Mouse (Mus musculus) kidney, postnatal 0 days (tissue): ENCODE measurements around the gene Cldn6. TPM values are rescaled to one million over a fixed set of nuclear protein-coding genes. Genes with fewer than 3 reads are reported as not detected.

ENCODE experiments used
- ATAC-seq: fragments of 200-750 bp; cut with Nextera tagmentation; replicated peaks from 2 replicates; pipeline ENCODE4 v1.8.0; 2017; ENCODE audit warnings: low read depth, moderate number of reproducible peaks, moderate TSS enrichment, moderate library complexity; ENCODE audit not compliant: low FRiP score
- DNase-seq: peaks from one replicate; pipeline ENCODE4 v3.0.0-alpha.2; 2016; ENCODE audit warnings: low spot score
- H3K27ac ChIP-seq: fragments of 300-500 bp; sonication (generic); 2 replicates; pipeline ENCODE4 v1.5.1; 2014; ENCODE audit warnings: mild to moderate bottlenecking
- H3K27me3 ChIP-seq: fragments of 300-500 bp; sonication (generic); 2 replicates; pipeline ENCODE4 v1.6.1; 2014; ENCODE audit warnings: low read length, mixed read lengths; ENCODE audit not compliant: insufficient read depth
- H3K36me3 ChIP-seq: fragments of 300-500 bp; sonication (generic); 2 replicates; pipeline ENCODE4 v1.6.1; 2014; ENCODE audit warnings: low read length, mixed read lengths; ENCODE audit not compliant: insufficient read depth
- H3K4me1 ChIP-seq: fragments of 300-500 bp; sonication (generic); replicated peaks from 2 replicates; pipeline ENCODE4 v1.6.1; 2014; ENCODE audit warnings: antibody characterized with exemption, low read length, mixed read lengths; ENCODE audit not compliant: insufficient read depth
- H3K4me2 ChIP-seq: fragments of 300-500 bp; sonication (generic); 2 replicates; pipeline ENCODE4 v1.6.1; 2014; ENCODE audit warnings: mild to moderate bottlenecking, low read length, moderate library complexity, mixed read lengths
- H3K4me3 ChIP-seq: fragments of 300-500 bp; sonication (generic); replicated peaks from 2 replicates; pipeline ENCODE4 v1.5.1; 2014; ENCODE audit warnings: low read depth, low read length
- H3K9ac ChIP-seq: fragments of 300-500 bp; sonication (generic); 2 replicates; pipeline ENCODE4 v1.6.1; 2014; ENCODE audit warnings: low read depth, low read length
- H3K9me3 ChIP-seq: fragments of 300-500 bp; sonication (generic); replicated peaks from 2 replicates; pipeline ENCODE4 v1.6.1; 2016; ENCODE audit warnings: low read length, inconsistent platforms, mixed read lengths
- CTCF ChIP-seq: IDR thresholded peaks from 2 replicates; pipeline ENCODE4 v1.5.1; 2016; ENCODE audit warnings: antibody characterized with exemption, low read depth, mild to moderate bottlenecking, moderate library complexity
- WGBS: fragments of 180-500 bp; shearing (Covaris S2); extraction: QIAGEN DNeasy Blood & Tissue Kit; methylation state at CpG from one replicate; pipeline ENCODE4 v1.1.7; 2014; 5-methylcytosine and 5-hydroxymethylcytosine counted together
- polyA plus RNA-seq: library from polyadenylated mRNA; unstranded; fragments of >200 nt; fragmentation: Nextera tagmentation; extraction: Ambion mirVana; gene quantifications from 2 replicates; pipeline ENCODE4 v1.2.1, GENCODE M21; 2015

The Cldn6 gene
- polyA plus RNA-seq, 1 experiment from 2014 or later: 131 TPM

- Histone ChIP-seq H3K4me2 (no peak overlapping the region), H3K27ac (no peak overlapping the region), H3K9me3 (no peaks in the 10 kb centered on the region), H3K9ac (no peak overlapping the region), H3K4me3 (no peak overlapping the region), H3K27me3 (peaks cover 17% of the 10 kb centered on the region), H3K36me3 (peaks cover 20% of the 10 kb centered on the region; the same call in 1 of the 2 replicates), H3K4me1 (peaks cover 6% of the 10 kb centered on the region; the same call in 1 of the 2 replicates)
- ATAC-seq (no peak; the same call in 1 of the 2 replicates), DNase-seq (peak; percentile 75)
- TF ChIP-seq CTCF: peak; percentile 83
- 13% methylated on average over 5 of the region's 5 CpGs for WGBS
Measured at GRCm38 (mm10) chr17:23664556-23665021, 14.5 kb upstream of the Cldn6 start.

- Histone ChIP-seq H3K27me3 (peaks cover 10% of the 10 kb centered on the region), H3K36me3 (peaks cover 27% of the 10 kb centered on the region; the same call in 1 of the 2 replicates), H3K27ac (no peak overlapping the region), H3K9me3 (no peaks in the 10 kb centered on the region), H3K4me1 (peaks cover 5% of the 10 kb centered on the region; the same call in 1 of the 2 replicates), H3K4me3 (no peak overlapping the region), H3K9ac (no peak overlapping the region), H3K4me2 (no peak overlapping the region)
- no peak for TF ChIP-seq CTCF
- WGBS: 84% methylated on average over 14 of the region's 14 CpGs
- no peak for ATAC-seq
- DNase-seq: no peak
Measured at GRCm38 (mm10) chr17:23665511-23665910, 13.5 kb upstream of the Cldn6 start.

- Histone ChIP-seq H3K4me2 (no peak overlapping the region), H3K9ac (no peak overlapping the region), H3K36me3 (peaks cover 27% of the 10 kb centered on the region; the same call in 1 of the 2 replicates), H3K27me3 (no peaks in the 10 kb centered on the region), H3K9me3 (no peaks in the 10 kb centered on the region), H3K4me1 (peaks cover 13% of the 10 kb centered on the region), H3K27ac (no peak overlapping the region), H3K4me3 (no peak overlapping the region)
- 86% methylated on average over 7 of the region's 7 CpGs for WGBS
- ATAC-seq (no peak), DNase-seq (no peak)
- TF ChIP-seq CTCF: no peak
Measured at GRCm38 (mm10) chr17:23670516-23671074, 8.5 kb upstream of the Cldn6 start.

- no peaks in the 10 kb centered on the region for H3K9me3 ChIP-seq
Measured at GRCm38 (mm10) chr17:23671519-23671918, 7.5 kb upstream of the Cldn6 start.

GRCm38 (mm10) chr17:23672761-23673160, 6.3 kb upstream of the Cldn6 start:
- 0 out of 2 replicates have a peak, but pooled peaks cover 20% of the 10 kb centered on the region for H3K36me3 ChIP-seq
- H3K4me1 ChIP-seq: peaks cover 23% of the 10 kb centered on the region
- ATAC-seq: no peak
- H3K27ac ChIP-seq: no peak overlapping the region
- H3K9ac ChIP-seq: no peak overlapping the region; the same call in 1 of the 2 replicates
- 50% methylated on average over 3 of the region's 3 CpGs for WGBS
- H3K4me3 ChIP-seq: peak overlapping the region; percentile 69
- no peak for DNase-seq
- H3K4me2 ChIP-seq: peak overlapping the region; percentile 93
- no peaks in the 10 kb centered on the region for H3K27me3 ChIP-seq
- TF ChIP-seq CTCF: no peak
- no peaks in the 10 kb centered on the region for H3K9me3 ChIP-seq

More at GRCm38 (mm10) chr17:23671519-23671918, 7.5 kb upstream of the Cldn6 start:
- ATAC-seq (no peak), DNase-seq (no peak)
- Histone ChIP-seq H3K4me3 (no peak overlapping the region), H3K9ac (no peak overlapping the region), H3K36me3 (peaks cover 24% of the 10 kb centered on the region; the same call in 1 of the 2 replicates), H3K27me3 (no peaks in the 10 kb centered on the region), H3K27ac (no peak overlapping the region), H3K4me2 (no peak overlapping the region), H3K4me1 (peaks cover 20% of the 10 kb centered on the region)
- TF ChIP-seq CTCF: no peak
- whole genome bisulfite sequencing: 88% methylated on average over 3 of the region's 3 CpGs

- peak within 1 kb of the TSS; percentile 93 for H3K4me2 ChIP-seq
- no peaks in the 10 kb centered on the region for H3K9me3 ChIP-seq
- H3K27me3 ChIP-seq: no peaks in the 10 kb centered on the region
- TF ChIP-seq CTCF: 0 out of 2 replicates have a peak, but pooled peaks have one; percentile 27
- H3K36me3 ChIP-seq: 0 out of 2 replicates have a peak, but pooled peaks cover 14% of the 10 kb centered on the region
- H3K27ac ChIP-seq: peak within 1 kb of the TSS; percentile 82
- WGBS: under 1% methylated on average over 45 of the region's 45 CpGs
- peak within 1 kb of the TSS; percentile 69 for H3K4me3 ChIP-seq
- peaks cover 23% of the 10 kb centered on the region for H3K4me1 ChIP-seq
- ATAC-seq (peak; percentile 92), DNase-seq (peak; percentile 97)
- peak within 1 kb of the TSS; percentile 64 for H3K9ac ChIP-seq
Measured at GRCm38 (mm10) chr17:23673424-23674073, 5.5 kb upstream of the Cldn6 start, which contains the start of the genes Hcfc1r1 and Thoc6. Gene Hcfc1r1, plus strand, starts transcription at chr17:23673596. Gene Thoc6, minus strand, starts transcription at chr17:23673882.
